Mouse (Mus musculus) Patski (cell line): ENCODE results near the gene Gm20388. TPM values are rescaled to one million over a fixed set of nuclear protein-coding genes. Genes with fewer than 3 reads are reported as not detected.
"Not testable (repeated sequence)": the region's sequence is repeated elsewhere in the genome, so short reads cannot be mapped to it uniquely, and the experiment has no call there.

ENCODE experiments used
- ATAC-seq: fragments of 100-300 bp; one replicate; pipeline ENCODE4 v1.8.0; 2021
- CTCF ChIA-PET: fragments of 350-600 bp; sonication (Branson Sonifier 250); formaldehyde crosslinking; loops from one replicate; lab custom pipeline; 2022; ENCODE audit warnings: inconsistent platforms; lab: Charles Lee
- POLR2A ChIA-PET: fragments of 350-600 bp; sonication (Branson Sonifier 250); formaldehyde crosslinking; loops from one replicate; lab custom pipeline; 2022; ENCODE audit warnings: antibody characterized with exemption, inconsistent platforms; lab: Charles Lee
- DNase-seq: peaks from one replicate; pipeline ENCODE4 v3.0.0-alpha.2; 2011; ENCODE audit warnings: low read depth, low spot score
- H3K27me3 ChIP-seq: fragments of 371-371 bp; one replicate; pipeline ENCODE4 v1.5.1; 2021
- CTCF ChIP-seq: fragments of 100-300 bp; IDR thresholded peaks from one replicate; pipeline ENCODE4 v1.5.1; 2021
- in situ Hi-C: fragments of 300-500 bp; cut with MboI; formaldehyde crosslinking; loops from 3 replicates; pipeline ENCODE4 v1.11.1; 2018; ENCODE audit warnings: low pct_unique_long_range_greater_than_20kb, mixed read lengths
- polyA plus RNA-seq: library from polyadenylated mRNA; unstranded; gene quantifications from one replicate; pipeline ENCODE4 v1.2.3, GENCODE M21; 2021

Gm20388 gene
- polyA plus RNA-seq, 1 experiment from 2014 or later = 86.7 TPM

GRCm38 (mm10) chr8:122566766-122567165, 2656.1 kb downstream of the Gm20388 start:
- no peaks in the 10 kb centered on the region for H3K27me3 ChIP-seq
- in situ Hi-C loops = no loop called here
- ChIA-PET CTCF (interaction anchor here (1.2 kb wide), 2 partner anchors 25 to 123 kb away, joined by 3 to 4 read pairs; partner anchors contain the start of gene Mvd), POLR2A (interaction anchor here (0.9 to 4.0 kb wide), 5 partner anchors 10 to 44 kb away, joined by 3 to 13 read pairs (median 4); partner anchors contain the start of genes Aprt, Galns and Trappc2l)
- ATAC-seq (peak; percentile 8), DNase-seq (no peak)
- no peak for TF ChIP-seq CTCF

DNA sequence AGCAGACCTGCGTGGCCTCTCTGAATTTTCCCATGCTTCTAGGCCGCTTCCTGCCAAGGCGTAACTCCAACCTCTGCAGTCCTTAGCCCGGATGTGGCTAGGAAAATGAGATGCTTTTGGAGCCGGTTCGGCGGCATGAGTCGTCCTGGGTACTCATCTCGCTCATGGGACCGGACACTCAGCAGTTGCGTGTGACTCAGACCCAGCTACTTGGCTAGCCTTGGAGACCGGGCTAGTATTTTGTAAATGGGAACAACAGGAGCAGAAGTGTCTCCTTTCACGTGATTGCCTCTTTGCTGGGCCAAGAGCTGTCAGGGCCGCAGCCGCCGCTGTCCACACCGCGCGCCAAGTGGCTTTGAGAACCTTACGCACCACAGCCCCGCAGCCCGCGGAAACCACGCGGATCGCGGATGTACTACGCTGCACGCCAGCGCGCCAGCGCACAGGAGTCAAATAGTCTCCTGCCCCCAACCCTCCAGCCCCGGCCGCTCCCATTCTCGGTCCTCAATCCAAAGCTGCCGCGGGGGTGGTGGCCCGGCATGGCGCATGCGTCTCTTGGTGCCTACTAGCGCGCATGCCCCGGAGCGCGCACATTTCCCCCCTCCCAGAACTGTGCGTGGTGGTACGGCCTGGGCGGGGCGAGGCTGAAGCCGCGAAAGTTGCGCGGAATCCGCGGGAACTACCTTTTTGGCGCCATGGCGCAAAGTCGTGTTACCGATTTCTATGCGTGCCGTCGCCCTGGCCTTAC, 2656.9 kb downstream of the Gm20388 start, which contains the start of gene Cdt1:
TSS of gene Cdt1 (plus strand) at position 655 of the 748 bp plus-strand sequence.
- peak; percentile 65 for ATAC-seq
- no peak for TF ChIP-seq CTCF
- POLR2A ChIA-PET = interaction anchor here (1.1 to 4.0 kb wide), 4 partner anchors 9 to 44 kb away, joined by 3 to 13 read pairs (median 8); partner anchors contain the start of genes Aprt, Galns and Trappc2l
- in situ Hi-C loops = no loop called here
- CTCF ChIA-PET = interaction anchor here (1.2 to 2.6 kb wide), 3 partner anchors 26 to 124 kb away, joined by 3 to 6 read pairs (median 4); partner anchors contain the start of genes Galns, Mvd and Trappc2l
- DNase-seq = peak; percentile 68
- no peaks in the 10 kb centered on the region for H3K27me3 ChIP-seq

DNA sequence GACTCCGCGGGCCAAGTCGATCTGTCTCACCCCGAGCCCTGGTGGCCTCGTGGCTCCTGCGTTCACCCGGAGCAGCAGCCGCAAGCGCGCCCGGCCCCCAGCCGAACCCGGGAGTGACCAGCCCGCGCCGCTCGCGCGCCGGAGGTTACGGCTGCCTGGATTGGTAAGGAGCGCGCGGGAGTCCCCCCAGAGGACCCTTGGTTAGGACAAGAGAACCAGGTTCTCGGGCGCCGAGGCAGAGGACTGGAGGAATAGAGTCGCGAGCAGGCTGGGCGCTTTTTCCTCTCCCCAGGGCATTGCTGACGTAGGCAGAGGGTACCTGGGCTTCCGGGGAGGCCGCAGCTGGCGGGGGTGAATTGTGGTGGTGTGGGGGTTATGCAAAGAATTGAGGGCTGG, 2657.5 kb downstream of the Gm20388 start:
- DNase-seq = no peak
- in situ Hi-C loops = no loop called here
- ATAC-seq = peak; percentile 1
- POLR2A ChIA-PET = interaction anchor here (1.1 to 4.0 kb wide), 3 partner anchors 8 to 43 kb away, joined by 4 to 13 read pairs (median 11); partner anchors contain the start of genes Aprt, Galns and Trappc2l
- H3K27me3 ChIP-seq = no peaks in the 10 kb centered on the region
- TF ChIP-seq CTCF = no peak
- CTCF ChIA-PET = interaction anchor here (2.6 kb wide), 1 partner anchor 42 kb away, joined by 6 read pairs; the partner anchor contains the start of genes Galns and Trappc2l

- ChIA-PET POLR2A (interaction anchor here (4.0 kb wide), 1 partner anchor 42 kb away, joined by 13 read pairs; the partner anchor contains the start of genes Galns and Trappc2l), CTCF (interaction anchor here (2.6 kb wide), 1 partner anchor 42 kb away, joined by 6 read pairs; the partner anchor contains the start of genes Galns and Trappc2l)
- in situ Hi-C loops = no loop called here
- H3K27me3 ChIP-seq = no peaks in the 10 kb centered on the region
- ATAC-seq = no peak
- TF ChIP-seq CTCF = no peak
- no peak for DNase-seq
Measured at GRCm38 (mm10) chr8:122568881-122569309, 2658.3 kb downstream of the Gm20388 start.

DNA sequence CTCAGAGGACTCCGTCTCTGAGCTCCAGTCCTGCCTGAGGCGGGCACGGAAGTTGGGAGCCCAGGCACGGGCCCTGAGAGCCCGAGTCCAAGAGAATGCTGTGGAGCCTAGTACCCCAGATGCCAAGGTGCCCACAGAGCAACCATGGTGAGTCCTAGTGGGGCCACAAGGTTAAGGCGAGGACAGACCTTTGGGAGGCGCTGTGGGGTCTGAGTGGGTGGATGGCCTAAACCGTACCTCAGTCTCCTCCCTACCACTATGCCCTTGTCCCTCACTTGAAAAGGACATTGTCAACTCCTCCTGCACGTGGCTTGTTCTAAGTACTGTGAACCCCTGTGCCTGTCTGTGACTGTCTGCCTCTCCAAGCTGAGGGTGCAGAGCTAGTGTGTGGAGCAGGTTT, 2658.7 kb downstream of the Gm20388 start:
- DNase-seq (no peak), ATAC-seq (no peak)
- ChIA-PET CTCF (interaction anchor here (2.6 kb wide), 1 partner anchor 41 kb away, joined by 6 read pairs; the partner anchor contains the start of genes Galns and Trappc2l), POLR2A (interaction anchor here (4.0 kb wide), 1 partner anchor 41 kb away, joined by 13 read pairs; the partner anchor contains the start of genes Galns and Trappc2l)
- no peak for TF ChIP-seq CTCF
- in situ Hi-C loops = no loop called here
- no peaks in the 10 kb centered on the region for H3K27me3 ChIP-seq

DNA sequence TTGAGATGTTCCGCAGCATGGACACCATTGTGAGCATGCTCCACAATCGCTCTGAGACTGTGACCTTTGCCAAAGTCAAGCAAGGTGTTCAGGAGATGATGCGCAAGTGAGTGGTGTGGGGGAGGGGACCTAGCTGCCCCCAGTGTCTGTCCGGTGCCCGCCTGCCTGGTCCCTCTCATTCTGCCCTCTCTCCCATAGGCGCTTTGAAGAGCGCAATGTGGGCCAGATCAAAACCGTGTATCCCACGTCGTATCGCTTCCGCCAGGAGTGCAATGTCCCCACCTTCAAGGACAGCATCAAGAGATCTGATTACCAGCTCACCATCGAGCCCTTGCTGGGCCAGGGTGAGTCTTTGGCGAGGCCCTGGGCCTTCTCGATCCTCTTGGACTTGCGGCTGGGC, 2659.4 kb downstream of the Gm20388 start:
- in situ Hi-C loops = no loop called here
- DNase-seq = no peak
- CTCF ChIA-PET = interaction anchor here (2.6 kb wide), 1 partner anchor 40 kb away, joined by 6 read pairs; the partner anchor contains the start of genes Galns and Trappc2l
- POLR2A ChIA-PET = no interaction called here
- no peak for ATAC-seq
- H3K27me3 ChIP-seq = no peaks in the 10 kb centered on the region
- no peak for TF ChIP-seq CTCF

GRCm38 (mm10) chr8:122571153-122571552, 2660.5 kb downstream of the Gm20388 start:
- H3K27me3 ChIP-seq = no peaks in the 10 kb centered on the region
- ATAC-seq = no peak
- DNase-seq = no peak
- in situ Hi-C loops = no loop called here
- no peak for TF ChIP-seq CTCF
- POLR2A ChIA-PET = no interaction called here
- CTCF ChIA-PET = no interaction called here

- in situ Hi-C loops = no loop called here
- no peak for DNase-seq
- H3K27me3 ChIP-seq = no peaks in the 10 kb centered on the region
- ChIA-PET CTCF (no interaction called here), POLR2A (no interaction called here)
- ATAC-seq = no peak
- TF ChIP-seq CTCF = no peak
Measured at GRCm38 (mm10) chr8:122571750-122572267, 2661.2 kb downstream of the Gm20388 start.

DNA sequence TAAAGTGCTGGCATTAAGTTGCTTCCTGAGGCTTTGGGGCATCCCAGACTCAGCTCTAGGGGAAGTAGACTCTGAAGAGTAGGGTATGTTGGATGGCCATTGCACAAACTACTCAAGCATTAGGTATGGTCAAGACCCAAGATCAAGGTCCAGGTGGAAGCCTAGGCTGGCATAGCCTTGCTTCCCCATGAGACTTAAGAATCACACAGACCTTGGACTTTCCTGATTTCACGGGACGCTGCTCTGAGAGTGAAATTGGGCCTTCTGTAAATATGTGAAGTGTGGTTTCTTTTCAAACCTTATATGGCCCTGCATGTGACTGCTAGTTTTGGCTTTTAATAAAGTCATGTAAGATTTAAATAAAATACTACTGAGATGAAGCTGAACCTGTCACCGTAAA, 2662.1 kb downstream of the Gm20388 start:
- ATAC-seq (no peak), DNase-seq (no peak)
- CTCF ChIA-PET = no interaction called here
- in situ Hi-C loops = no loop called here
- TF ChIP-seq CTCF = no peak
- POLR2A ChIA-PET = interaction anchor here (1.2 to 1.6 kb wide), 2 partner anchors 11 to 22 kb away, joined by 4 read pairs; no protein-coding TSS in a partner anchor
- H3K27me3 ChIP-seq = no peaks in the 10 kb centered on the region

- POLR2A ChIA-PET = interaction anchor here (0.7 to 1.6 kb wide), 3 partner anchors 11 to 77 kb away, joined by 4 read pairs; no protein-coding TSS in a partner anchor
- ATAC-seq, in situ Hi-C loops, DNase-seq, H3K27me3 ChIP-seq, CTCF ChIA-PET: not testable (repeated sequence)
Measured at GRCm38 (mm10) chr8:122573176-122573575, 2662.5 kb downstream of the Gm20388 start.
